ENCODE assay signal across 22 mouse cellular contexts in genomic region chr19:10053692-10054260, GRCm38 (mm10). TPM values are rescaled to one million over a fixed set of nuclear protein-coding genes. Genes with fewer than 3 reads are reported as not detected.
A peak's percentile ranks its signal among the peaks of the same experiment; 100 is the strongest.
DNase-seq lines count a peak whose midpoint lies in the region; ATAC-seq and TF ChIP-seq lines count a peak whose summit lies in the region.
"Had no signal": no experiment of that assay in that cellular context is flagged by ENCODE, and none has a peak within 500 bp of the region (broad histone marks: within the 10 kb centered on the region; RNA-seq: fewer than 3 reads in every experiment).

No protein-coding gene starts in this region.

- TF ChIP-seq EP300 in lung, postnatal 0 days (IDR thresholded peaks at IDR 0.05) = no peak

- H3K27ac ChIP-seq in lung, postnatal 0 days (ENCODE audit: low read length) = 0 out of 2 replicates have a peak overlapping the region, but pooled peaks have one; percentile 38
- no peak overlapping the region for H3K27ac ChIP-seq in gastrocnemius, adult 2 months
- H3K27ac ChIP-seq: hindbrain, embryonic 13.5 days; limb, embryonic 12.5 days; liver, embryonic 12.5 days; macrophage; midbrain, embryonic 15.5 days; neural tube, embryonic 12.5 days; stomach, postnatal 0 days had no signal

- peaks cover 12% of the 10 kb centered on the region for H3K36me3 ChIP-seq in lung, postnatal 0 days (ENCODE audit: insufficient read depth, low read length)
- H3K36me3 ChIP-seq: neural tube, embryonic 12.5 days had no signal

- intact Hi-C loops in gastrocnemius, adult 2 months (cut with DNase I) = no loop called here

- no peak for ATAC-seq in lung, postnatal 0 days
- ATAC-seq: forebrain, embryonic 16.5 days; liver, embryonic 12.5 days; midbrain, embryonic 15.5 days had no signal

- peak; percentile 75 for DNase-seq in adrenal gland, adult 2 months
- no peak for DNase-seq in adrenal gland, adult 8-10 months
- DNase-seq in kidney, adult 18-20 months = peak; percentile 33
- no peak for DNase-seq in kidney, adult 11 months
- DNase-seq in 3T3-L1 (ENCODE audit: low read depth, low spot score) = peak; percentile 60
- no peak for DNase-seq in lung, postnatal 0 days (ENCODE audit: low spot score)
- DNase-seq in thymus, adult 18-20 months = no peak
- DNase-seq in gastrocnemius, adult 2 months = no peak
- DNase-seq: cerebellum, adult 11 months; cerebellum, adult 9-11 months; gastrocnemius, postnatal 36 days; layer of hippocampus, postnatal 36 days; right cerebral cortex, postnatal 14 days had no signal

- no peaks in the 10 kb centered on the region for H3K27me3 ChIP-seq in lung, postnatal 0 days (replicated peaks; ENCODE audit: insufficient read depth, low read length)
- H3K27me3 ChIP-seq: hindbrain, embryonic 13.5 days; limb, embryonic 12.5 days; midbrain, embryonic 15.5 days; neural tube, embryonic 12.5 days had no signal

- TF ChIP-seq CTCF in lung, postnatal 0 days (IDR thresholded peaks at IDR 0.05) = no peak
- no peak for TF ChIP-seq CTCF in gastrocnemius, adult 2 months (IDR thresholded peaks at IDR 0.05)

- H3K4me3 ChIP-seq in lung, postnatal 0 days (ENCODE audit: low read depth, low read length) = no peak overlapping the region
- H3K4me3 ChIP-seq in gastrocnemius, adult 2 months = no peak overlapping the region
- H3K4me3 ChIP-seq: hindbrain, embryonic 13.5 days; limb, embryonic 12.5 days; liver, embryonic 12.5 days; midbrain, embryonic 15.5 days; neural tube, embryonic 12.5 days had no signal

- H3K9me3 ChIP-seq in lung, postnatal 0 days (ENCODE audit: low read length) = no peaks in the 10 kb centered on the region
- H3K9me3 ChIP-seq: hindbrain, embryonic 13.5 days; limb, embryonic 12.5 days; liver, embryonic 12.5 days; midbrain, embryonic 15.5 days; neural tube, embryonic 12.5 days had no signal

- WGBS in lung, postnatal 0 days = 81% methylated on average over 10 of the region's 10 CpGs

- H3K4me1 ChIP-seq in lung, postnatal 0 days (ENCODE audit: insufficient read depth, low read depth, low read length) = peaks cover 28% of the 10 kb centered on the region; the same call in 1 of the 2 replicates
- H3K4me1 ChIP-seq: hindbrain, embryonic 13.5 days; midbrain, embryonic 15.5 days; neural tube, embryonic 12.5 days had no signal

- H3K9ac ChIP-seq in lung, postnatal 0 days (replicated peaks; ENCODE audit: low read depth) = no peak overlapping the region
- H3K9ac ChIP-seq: hindbrain, embryonic 13.5 days; limb, embryonic 12.5 days; liver, embryonic 12.5 days; midbrain, embryonic 15.5 days; neural tube, embryonic 12.5 days had no signal

- H3K4me2 ChIP-seq in lung, postnatal 0 days (replicated peaks; ENCODE audit: low read depth, low read length) = no peak overlapping the region
- H3K4me2 ChIP-seq: hindbrain, embryonic 13.5 days; limb, embryonic 12.5 days; liver, embryonic 12.5 days; midbrain, embryonic 15.5 days; neural tube, embryonic 12.5 days had no signal

RNA-seq across cellular contexts. Expression of gene Fads3, which starts 12.4 kb away (rescaled TPM):
- total RNA-seq in adrenal gland, adult 2 months (2021) = 10 to 100 TPM; 13.3 to 17.6 TPM
- 57.7 and 61.3 TPM in 2 replicates for polyA plus RNA-seq in adrenal gland, adult 2 months (2012; rRNA removed)
- total RNA-seq in adrenal gland, adult 8-10 months (2022) = 10 to 100 TPM in 3 of 4 experiments, 1 to 10 TPM in 1; 9.9 to 55.1 (median 22.0) TPM
- polyA plus RNA-seq in lung, postnatal 0 days (2015; fragmentation: Nextera tagmentation; extraction: Ambion mirVana) = 79.6 and 96.1 TPM in 2 replicates
- 1 to 10 TPM; 2.2 to 2.3 TPM for total RNA-seq in gastrocnemius, adult 2 months (2021)

RNA-seq across cellular contexts. Expression of gene Fads2, which starts 47.8 kb away (rescaled TPM):
- total RNA-seq in adrenal gland, adult 2 months (2021) = 1,000 to 10,000 TPM; 1,573 to 1,677 TPM
- 836 and 1,349 TPM in 2 replicates for polyA plus RNA-seq in adrenal gland, adult 2 months (2012; rRNA removed)
- 1,000 to 10,000 TPM; 1,620 to 2,476 (median 1,986) TPM for total RNA-seq in adrenal gland, adult 8-10 months (2022)
- polyA plus RNA-seq in lung, postnatal 0 days (2015; fragmentation: Nextera tagmentation; extraction: Ambion mirVana) = 35.0 and 36.8 TPM in 2 replicates
- total RNA-seq in gastrocnemius, adult 2 months (2021) = 1 to 10 TPM; 1.7 to 4.1 TPM

RNA-seq across cellular contexts. Expression of gene Rab3il1, which starts 52.3 kb away (rescaled TPM):
- total RNA-seq in adrenal gland, adult 2 months (2021) = 10 to 100 TPM in 1 of 2 experiments, 1 to 10 TPM in 1; 4.1 to 10.3 TPM
- 9.1 and 9.4 TPM in 2 replicates for polyA plus RNA-seq in adrenal gland, adult 2 months (2012; rRNA removed)
- total RNA-seq in adrenal gland, adult 8-10 months (2022) = 10 to 100 TPM in 2 of 4 experiments, 1 to 10 TPM in 2; 6.5 to 13.3 (median 9.5) TPM
- 23.8 and 25.9 TPM in 2 replicates for polyA plus RNA-seq in lung, postnatal 0 days (2015; fragmentation: Nextera tagmentation; extraction: Ambion mirVana)
- total RNA-seq in gastrocnemius, adult 2 months (2021) = 1 to 10 TPM; 4.0 to 4.7 TPM

RNA-seq across cellular contexts. Expression of gene Best1, which starts 52.3 kb away (rescaled TPM):
- under 1 TPM; 0.17 to 0.62 TPM for total RNA-seq in adrenal gland, adult 2 months (2021)
- 0.16 and 0.46 TPM in 2 replicates for polyA plus RNA-seq in adrenal gland, adult 2 months (2012; rRNA removed)
- 1 to 10 TPM in 1 of 4 experiments, under 1 TPM in 3; 0.15 to 1.0 (median 0.44) TPM for total RNA-seq in adrenal gland, adult 8-10 months (2022)
- polyA plus RNA-seq in lung, postnatal 0 days (2015; fragmentation: Nextera tagmentation; extraction: Ambion mirVana) = 2.0 and 2.3 TPM in 2 replicates
- under 1 TPM; 0.28 to 0.46 TPM for total RNA-seq in gastrocnemius, adult 2 months (2021)
- total RNA-seq: common myeloid progenitor, adult 5-6 weeks had no signal

Comparison
In these comparisons a context has a peak if more than half of its experiments do, and no peak if none do; other contexts are left out.
1. DNase-seq: peak in adrenal gland, adult 2 months (single experiment), kidney, adult 18-20 months (single experiment) and 3T3-L1 (single experiment); none in adrenal gland, adult 8-10 months (single experiment), kidney, adult 11 months (single experiment), lung, postnatal 0 days (single experiment), thymus, adult 18-20 months (0 of 2) and gastrocnemius, adult 2 months (single experiment).
2. RNA of gene Fads2, which starts 47.8 kb away (total RNA-seq): 1,620 to 2,476 TPM in adrenal gland, adult 8-10 months and 1,573 to 1,677 TPM in adrenal gland, adult 2 months; 1.7 to 4.1 TPM in gastrocnemius, adult 2 months; every median in the first group is over 100 times any median in the second.